Mouse (Mus musculus) cerebellum, adult 2 months (tissue): Measurements from ENCODE around the gene Ak3.

Experiments used
- CTCF ChIP-seq: fragments of 200-500 bp; IDR thresholded peaks from 2 replicates; pipeline ENCODE4 v1.5.1; 2011; ENCODE audit warnings: low read depth, mild to moderate bottlenecking, control low read depth, low read length, moderate library complexity, borderline replicate concordance; ENCODE audit not compliant: insufficient read depth
- POLR2A ChIP-seq: fragments of 200-500 bp; IDR thresholded peaks from 2 replicates; pipeline ENCODE4 v1.6.1; 2011; ENCODE audit warnings: low read length, control low read depth, borderline replicate concordance; ENCODE audit not compliant: insufficient read depth

DNA sequence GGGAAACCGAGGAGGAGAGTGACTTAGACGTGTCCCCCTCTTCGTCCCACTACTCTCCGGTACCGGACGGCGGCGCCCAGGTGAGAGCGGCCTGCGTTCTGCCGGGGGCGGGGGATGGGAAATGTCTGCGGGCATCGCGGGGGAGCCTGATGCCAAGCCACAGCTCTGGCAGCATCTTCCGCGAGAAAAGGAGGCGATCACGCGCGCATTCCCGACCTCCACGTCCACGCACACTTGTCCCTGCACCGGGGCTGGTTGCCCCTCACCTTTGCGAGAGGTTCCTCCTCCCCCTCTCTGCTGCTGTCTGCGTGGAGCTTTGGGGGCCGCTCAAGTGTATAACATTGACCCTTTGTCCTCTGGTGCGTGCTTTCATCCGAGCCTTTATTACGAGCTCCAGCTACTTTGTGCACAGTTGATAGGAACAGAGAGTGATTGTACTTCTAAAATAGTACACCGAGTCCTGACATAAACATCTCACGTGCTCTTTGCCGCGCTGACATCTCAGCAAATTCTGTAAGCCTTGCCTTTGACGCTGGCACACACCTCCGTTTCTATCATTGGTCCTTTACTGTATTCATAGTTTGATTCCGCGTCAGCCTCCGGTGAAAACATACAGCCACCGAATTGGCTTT lies 57.1 kb downstream of the Ak3 start:
- TF ChIP-seq CTCF (no peak), POLR2A (no peak)
